Mouse (Mus musculus): ENCODE results near the gene Prame. TPM values are rescaled to one million over a fixed set of nuclear protein-coding genes. Genes with fewer than 3 reads are reported as not detected.

The Prame gene
- polyA plus RNA-seq (2015; fragmentation: Nextera tagmentation; extraction: Ambion mirVana): not detected in 2 replicates

DNA sequence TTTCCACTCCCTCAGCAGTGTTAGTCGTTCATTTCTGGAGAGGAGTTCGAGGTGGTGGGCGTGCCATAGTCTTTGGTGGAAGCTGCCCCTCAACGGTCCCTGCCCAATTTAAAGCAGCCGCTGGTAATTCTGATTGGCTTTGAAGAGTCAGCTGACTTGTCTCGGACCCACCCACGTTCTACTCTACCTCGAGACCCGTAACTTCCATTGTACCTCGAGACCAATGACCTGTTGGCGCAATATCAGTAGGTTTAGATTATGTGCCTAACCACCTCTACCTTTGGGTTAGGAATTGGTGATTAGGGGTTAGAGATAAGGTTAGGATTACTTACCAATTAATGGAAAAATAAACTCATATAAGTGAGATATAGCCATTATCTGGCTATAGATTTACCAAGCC, at the start of gene Prame:
Gene Prame, minus strand, starts transcription at position 101 of the 400 bp plus-strand sequence.

DNA sequence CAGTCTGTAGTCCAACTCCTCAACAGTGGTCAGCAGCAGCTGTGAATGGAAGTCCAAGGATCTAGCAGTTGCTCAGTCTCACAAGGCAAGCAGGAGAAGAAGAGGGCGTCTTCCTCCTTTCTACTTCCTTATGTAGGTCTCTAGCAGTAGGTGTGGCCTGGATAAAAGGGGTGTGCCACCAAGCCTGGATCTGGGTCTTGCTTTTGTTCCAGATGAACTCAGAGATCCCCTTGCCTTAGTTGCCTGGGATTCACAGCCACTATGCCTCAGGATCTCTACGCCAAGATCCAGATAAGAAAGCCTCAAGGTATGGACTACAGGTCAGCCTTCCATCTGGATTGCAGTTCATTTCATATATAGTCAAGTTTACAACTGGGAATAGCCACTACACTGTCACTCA, 28.8 kb downstream of the Prame start, which contains the start of gene Nxf7:
Gene Nxf7, minus strand, starts transcription at position 101 of the 400 bp plus-strand sequence.

Other genes with a start within 250 kb of the Prame start
- gene Gm7903, start 193.9 kb downstream of the Prame start, polyA plus RNA-seq (2015; fragmentation: Nextera tagmentation; extraction: Ambion mirVana): 0.06 TPM in 1 of 2 replicates, not detected in the other
- gene AV320801, start 133.1 kb downstream of the Prame start, polyA plus RNA-seq (2015; fragmentation: Nextera tagmentation; extraction: Ambion mirVana): not detected in 2 replicates
- gene Nxf7, start 28.9 kb downstream of the Prame start, polyA plus RNA-seq (2015; fragmentation: Nextera tagmentation; extraction: Ambion mirVana): 0.14 TPM in 1 of 2 replicates, not detected in the other
- gene Tcp11x2, start 66.1 kb upstream of the Prame start, polyA plus RNA-seq (2015; fragmentation: Nextera tagmentation; extraction: Ambion mirVana): not detected in 2 replicates
- not detected in 2 replicates for gene Tmsb15a, start 97.6 kb upstream of the Prame start, polyA plus RNA-seq (2015; fragmentation: Nextera tagmentation; extraction: Ambion mirVana)
- 15.3 and 16.0 TPM in 2 replicates for gene Armcx5, start 115.0 kb upstream of the Prame start, polyA plus RNA-seq (2015; fragmentation: Nextera tagmentation; extraction: Ambion mirVana)
- 203 and 219 TPM in 2 replicates for gene Gprasp1, start 115.0 kb upstream of the Prame start, polyA plus RNA-seq (2015; fragmentation: Nextera tagmentation; extraction: Ambion mirVana)
- gene Bhlhb9, start 169.9 kb upstream of the Prame start, polyA plus RNA-seq (2015; fragmentation: Nextera tagmentation; extraction: Ambion mirVana): 96.3 and 97.5 TPM in 2 replicates
- 238 and 248 TPM in 2 replicates for gene Gprasp2, start 211.3 kb upstream of the Prame start, polyA plus RNA-seq (2015; fragmentation: Nextera tagmentation; extraction: Ambion mirVana)

Measured in neural tube, postnatal 0 days (tissue).